Mouse (Mus musculus): ENCODE data around the gene Slc39a8. TPM values are rescaled to one million over a fixed set of nuclear protein-coding genes. Genes with fewer than 3 reads are reported as not detected.

Slc39a8 gene
- polyA plus RNA-seq, 1 experiment from 2014 or later, result 8.3 TPM

DNA sequence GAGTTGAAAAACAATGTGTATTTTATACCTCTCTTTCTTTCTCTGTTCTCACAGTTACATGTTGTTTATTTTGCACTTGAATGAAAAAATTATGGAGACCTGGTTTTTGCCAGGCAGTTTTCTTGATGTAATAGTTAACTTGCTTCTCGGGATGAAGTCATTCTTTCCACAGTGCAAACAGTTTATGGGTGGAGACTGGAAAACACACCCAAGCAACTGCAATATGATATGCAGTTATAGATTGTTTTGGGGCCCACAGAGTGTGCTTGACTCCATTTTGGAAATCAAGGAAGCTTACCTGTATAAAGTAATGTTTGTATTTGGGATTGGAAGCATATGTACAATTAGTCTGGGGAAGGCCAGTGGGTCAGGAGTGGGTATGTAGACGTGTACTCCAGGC, 112.4 kb downstream of the Slc39a8 start:
- 76% methylated on average over 2 of the region's 2 CpGs for WGBS
- no peak overlapping the region for H3K4me3 ChIP-seq (replicated peaks)
- no peak overlapping the region for H3K9ac ChIP-seq (replicated peaks)
- no peaks in the 10 kb centered on the region for H3K4me1 ChIP-seq (replicated peaks)
- 0 out of 2 replicates have a peak, but pooled peaks cover 2% of the 10 kb centered on the region for H3K9me3 ChIP-seq
- no peak overlapping the region for H3K4me2 ChIP-seq (replicated peaks)
- no peaks in the 10 kb centered on the region for H3K36me3 ChIP-seq
- H3K27ac ChIP-seq, result no peak overlapping the region
- no peaks in the 10 kb centered on the region for H3K27me3 ChIP-seq
- no peak for ATAC-seq

Other genes with a start within 250 kb of the Slc39a8 start
- 6.8 and 7.2 TPM in 2 replicates for gene Nfkb1, start 133.7 kb upstream of the Slc39a8 start, polyA plus RNA-seq (2015; fragmentation: Nextera tagmentation; extraction: Ambion mirVana)

All from midbrain, embryonic 13.5 days (tissue).